Comparison of ENCODE assay signal across 22 mouse cellular contexts in the genomic region with DNA sequence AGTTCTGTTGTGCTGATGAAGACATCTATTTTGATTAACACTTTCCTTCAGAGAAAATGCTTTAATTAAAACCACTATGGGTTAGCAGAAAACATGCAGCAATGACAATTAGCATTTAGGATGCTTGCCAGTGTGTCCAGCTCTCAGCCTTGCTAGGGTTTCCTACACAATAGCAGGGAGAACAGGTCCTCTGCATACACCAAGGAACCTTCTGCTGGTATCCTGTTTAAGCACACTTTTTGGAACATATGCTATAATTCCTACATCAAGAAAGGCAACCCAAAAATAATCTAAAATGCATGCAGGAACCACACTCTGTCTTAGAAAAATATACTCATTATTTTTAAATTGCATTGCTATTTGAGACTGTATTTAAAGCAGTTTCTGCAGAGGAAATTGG.
A peak's percentile ranks its signal among the peaks of the same experiment; 100 is the strongest.
DNase-seq lines count a peak whose midpoint lies in the region; ATAC-seq lines count a peak whose summit lies in the region.
"Had no signal": no experiment of that assay in that cellular context is flagged by ENCODE, and none has a peak within 500 bp of the region (broad histone marks: within the 10 kb centered on the region; RNA-seq: fewer than 3 reads in every experiment).

No protein-coding gene starts in this region.

- H3K9me3 ChIP-seq in heart, embryonic 10.5 days = no peaks in the 10 kb centered on the region
- H3K9me3 ChIP-seq in liver, embryonic 12.5 days (replicated peaks) = no peaks in the 10 kb centered on the region
- H3K9me3 ChIP-seq: forebrain, embryonic 15.5 days; G1E had no signal

- DNase-seq in heart, adult 11 months = peak; percentile 16
- no peak for DNase-seq in heart, embryonic 10.5 days (ENCODE audit: low spot score)
- peak; percentile 36 for DNase-seq in brain, adult 2 months (ENCODE audit: low read depth, low spot score)
- peak; percentile 32 for DNase-seq in telencephalon, adult 2 months (ENCODE audit: low read depth, low spot score)
- no peak for DNase-seq in heart, adult 8-10 months (ENCODE audit: low spot score)
- DNase-seq: adrenal gland, adult 8-10 months; adrenal gland, postnatal 14 days; adrenal gland, postnatal 36 days; cerebellum, adult 11-12 months; cerebellum, adult 2 months; cerebellum, adult 9-10 months; cerebellum, postnatal 10 days; cerebellum, postnatal 25 days; forebrain, postnatal 0 days had no signal

- no peak for ATAC-seq in liver, embryonic 12.5 days
- ATAC-seq: activated CD4-positive, CD25-positive, alpha-beta regulatory T cell, adult 4 months; forebrain, embryonic 13.5 days; forebrain, embryonic 15.5 days; forebrain, postnatal 0 days; Patski had no signal

- no peak overlapping the region for H3K9ac ChIP-seq in liver, embryonic 12.5 days
- H3K9ac ChIP-seq: embryonic facial prominence, embryonic 12.5 days; forebrain, embryonic 13.5 days; forebrain, embryonic 15.5 days; forebrain, postnatal 0 days had no signal

- H3K4me1 ChIP-seq in heart, embryonic 10.5 days = peaks cover 14% of the 10 kb centered on the region
- peaks cover 6% of the 10 kb centered on the region; the same call in 1 of the 2 replicates for H3K4me1 ChIP-seq in liver, embryonic 12.5 days
- H3K4me1 ChIP-seq: embryonic facial prominence, embryonic 10.5 days; embryonic facial prominence, embryonic 12.5 days; forebrain, embryonic 13.5 days; forebrain, embryonic 15.5 days had no signal

- no peak overlapping the region for H3K4me2 ChIP-seq in liver, embryonic 12.5 days
- H3K4me2 ChIP-seq: embryonic facial prominence, embryonic 12.5 days; forebrain, embryonic 13.5 days; forebrain, embryonic 15.5 days had no signal

- H3K4me3 ChIP-seq in heart, embryonic 10.5 days = no peak overlapping the region
- no peak overlapping the region for H3K4me3 ChIP-seq in liver, embryonic 12.5 days
- H3K4me3 ChIP-seq: embryonic facial prominence, embryonic 10.5 days; embryonic facial prominence, embryonic 12.5 days; forebrain, embryonic 13.5 days; forebrain, embryonic 15.5 days had no signal

- H3K27me3 ChIP-seq in heart, embryonic 10.5 days (ENCODE audit: insufficient read depth, poor library complexity, severe bottlenecking) = no peaks in the 10 kb centered on the region
- H3K27me3 ChIP-seq in liver, embryonic 12.5 days (replicated peaks) = no peaks in the 10 kb centered on the region
- H3K27me3 ChIP-seq: embryonic facial prominence, embryonic 12.5 days; forebrain, embryonic 13.5 days; forebrain, embryonic 15.5 days; Patski had no signal

- H3K36me3 ChIP-seq in heart, embryonic 10.5 days = 0 out of 2 replicates have a peak, but pooled peaks cover 4% of the 10 kb centered on the region
- H3K36me3 ChIP-seq in liver, embryonic 12.5 days = no peaks in the 10 kb centered on the region
- H3K36me3 ChIP-seq: embryonic facial prominence, embryonic 12.5 days; forebrain, embryonic 15.5 days; G1E had no signal

- no peak overlapping the region for H3K27ac ChIP-seq in heart, embryonic 10.5 days
- no peak overlapping the region for H3K27ac ChIP-seq in liver, embryonic 12.5 days
- H3K27ac ChIP-seq: embryonic facial prominence, embryonic 10.5 days; embryonic facial prominence, embryonic 12.5 days; forebrain, embryonic 13.5 days; forebrain, embryonic 15.5 days had no signal

Comparison
In these comparisons a context has a peak if more than half of its experiments do, and no peak if none do; other contexts are left out.
1. DNase-seq: peak in heart, adult 11 months (single experiment), brain, adult 2 months (single experiment) and telencephalon, adult 2 months (single experiment); none in heart, embryonic 10.5 days (single experiment) and heart, adult 8-10 months (single experiment).